Mouse (Mus musculus) forebrain, embryonic 10.5 days (tissue): ENCODE data around the gene Herc3. TPM values are rescaled to one million over a fixed set of nuclear protein-coding genes. Genes with fewer than 3 reads are reported as not detected.
"Not testable (repeated sequence)": the region's sequence is repeated elsewhere in the genome, so short reads cannot be mapped to it uniquely, and the experiment has no call there.

Experiments
- DNase-seq: peaks from one replicate; pipeline ENCODE4 v3.0.0-alpha.2; 2017; ENCODE audit warnings: low spot score; ENCODE audit errors: extremely low spot score
- H3K27ac ChIP-seq: fragments of 300-500 bp; sonication (generic); 2 replicates; pipeline ENCODE4 v1.5.1; 2016; ENCODE audit warnings: mild to moderate bottlenecking
- H3K27me3 ChIP-seq: fragments of 300-500 bp; sonication (generic); 2 replicates; pipeline ENCODE4 v1.6.1; 2016; ENCODE audit warnings: mild to moderate bottlenecking; ENCODE audit not compliant: poor library complexity, severe bottlenecking
- H3K36me3 ChIP-seq: fragments of 300-500 bp; sonication (generic); replicated peaks from 2 replicates; pipeline ENCODE4 v1.6.1; 2016; ENCODE audit warnings: mild to moderate bottlenecking, moderate library complexity
- H3K4me1 ChIP-seq: fragments of 300-500 bp; sonication (generic); 2 replicates; pipeline ENCODE4 v1.6.1; 2016
- H3K4me3 ChIP-seq: fragments of 300-500 bp; sonication (generic); 2 replicates; pipeline ENCODE4 v1.5.1; 2016; ENCODE audit warnings: mild to moderate bottlenecking, moderate library complexity
- H3K9me3 ChIP-seq: fragments of 300-500 bp; sonication (generic); 2 replicates; pipeline ENCODE4 v1.6.1; 2016; ENCODE audit warnings: mild to moderate bottlenecking, moderate library complexity
- WGBS: fragments of 180-500 bp; shearing (Covaris S2); methylation state at CpG from one replicate; pipeline ENCODE4 v1.1.7; 2016; 5-methylcytosine and 5-hydroxymethylcytosine counted together
- polyA plus RNA-seq: library from polyadenylated mRNA; unstranded; fragments of >200 nt; fragmentation: Nextera tagmentation; extraction: Ambion mirVana; gene quantifications from 2 replicates; pipeline ENCODE4 v1.2.1, GENCODE M21; 2016

Herc3 gene
- polyA plus RNA-seq: 7.0 and 7.5 TPM in 2 replicates

DNA sequence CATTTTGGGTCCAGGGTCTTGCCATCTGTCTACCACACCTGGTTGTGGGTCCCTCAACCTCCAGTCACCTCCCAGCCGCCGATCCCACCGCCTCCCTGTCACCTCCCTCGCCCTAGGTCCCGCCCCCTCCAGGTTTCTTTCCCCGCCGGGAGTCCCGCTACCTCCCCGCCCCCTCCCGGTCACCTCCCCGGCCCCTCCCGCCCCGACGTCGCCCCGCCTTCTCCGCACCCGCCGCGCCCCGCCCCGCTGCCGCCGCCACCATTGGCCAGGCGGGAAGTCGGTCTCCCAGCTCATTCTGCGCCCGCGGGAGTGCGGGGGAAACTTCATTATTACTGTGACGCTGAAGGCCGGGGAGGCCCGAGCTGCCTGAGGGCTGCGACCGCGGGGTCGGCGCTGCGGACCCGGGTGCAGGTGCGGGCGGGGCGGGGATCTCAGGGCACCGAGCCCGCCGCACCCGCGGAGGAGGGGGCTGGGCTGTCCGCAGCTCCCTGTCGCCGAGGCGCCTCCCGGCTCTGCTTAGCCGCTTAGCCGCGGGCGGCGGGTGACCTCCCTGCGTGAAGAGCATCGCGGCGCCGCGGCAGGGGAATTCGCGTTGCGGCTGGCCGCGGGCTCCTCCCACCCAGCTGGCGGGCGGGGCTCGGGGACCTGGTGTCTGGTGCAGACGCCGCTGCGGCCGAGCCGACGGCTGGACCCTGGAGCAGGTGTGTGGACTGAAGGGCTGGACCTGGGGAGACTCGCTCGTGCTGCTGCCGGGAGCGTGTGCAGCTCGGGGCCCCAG is at the start of gene Herc3:
Gene Herc3, plus strand, starts transcription at position 234 of the 778 bp plus-strand sequence.
- WGBS: under 1% methylated on average over 68 of the region's 83 CpGs
- no peaks in the 10 kb centered on the region for H3K9me3 ChIP-seq
- DNase-seq: peak; percentile 67

DNA sequence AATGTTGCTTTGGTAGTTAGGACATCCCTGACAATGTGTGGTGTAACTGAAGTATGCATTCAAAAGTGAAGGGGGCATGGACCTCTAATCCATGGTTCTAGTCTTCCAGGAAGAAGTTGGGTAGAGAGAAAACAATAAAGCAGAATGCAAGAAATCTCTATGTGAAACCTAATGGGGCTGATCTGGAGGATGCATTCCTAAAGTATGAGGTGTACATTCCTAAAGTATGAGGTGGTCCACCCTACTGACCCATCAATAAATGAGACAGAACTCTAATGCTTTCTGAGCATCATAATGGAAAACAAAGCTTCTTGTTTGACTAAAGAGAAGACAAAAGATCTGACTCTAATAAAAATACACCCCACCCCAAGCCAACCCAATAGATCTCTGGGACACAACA is 29.9 kb upstream of the Herc3 start:
- H3K9me3 ChIP-seq: no peaks in the 10 kb centered on the region
- H3K4me1 ChIP-seq: no peaks in the 10 kb centered on the region
- no peak overlapping the region for H3K4me3 ChIP-seq
- no peak for DNase-seq
- H3K27me3 ChIP-seq: no peaks in the 10 kb centered on the region
- no peaks in the 10 kb centered on the region for H3K36me3 ChIP-seq
- H3K27ac ChIP-seq: no peak overlapping the region

More for the DNA sequence above, at the start of gene Herc3:
- no peaks in the 10 kb centered on the region for H3K36me3 ChIP-seq
- H3K27me3 ChIP-seq: peaks cover 10% of the 10 kb centered on the region
- peak within 1 kb of the TSS; percentile 89 for H3K27ac ChIP-seq
- peaks cover 18% of the 10 kb centered on the region for H3K4me1 ChIP-seq
- peak within 1 kb of the TSS; percentile 84 for H3K4me3 ChIP-seq

DNA sequence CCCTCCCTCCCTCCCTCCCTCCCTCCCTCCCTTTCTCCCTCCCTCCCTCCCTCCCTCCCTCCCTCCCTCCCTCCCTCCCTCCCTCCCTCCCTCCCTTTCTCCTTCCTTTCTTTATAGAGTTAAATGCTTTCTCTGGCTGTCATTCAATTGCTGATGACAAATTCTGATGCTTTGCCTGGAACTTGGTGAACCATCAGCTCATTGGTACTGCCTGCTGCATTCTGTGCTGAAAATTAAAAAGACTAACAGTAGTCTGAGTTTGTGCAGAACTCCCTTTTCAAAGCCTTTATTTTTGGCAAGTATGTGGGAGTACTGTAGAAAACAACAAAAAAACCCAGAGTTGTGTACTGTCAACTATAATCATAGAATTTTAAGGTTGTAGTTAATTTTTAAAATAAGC is 16.9 kb upstream of the Herc3 start:
- Histone ChIP-seq H3K27ac (no peak overlapping the region), H3K9me3 (no peaks in the 10 kb centered on the region), H3K4me3 (no peak overlapping the region), H3K27me3 (no peaks in the 10 kb centered on the region), H3K36me3 (no peaks in the 10 kb centered on the region), H3K4me1 (no peaks in the 10 kb centered on the region)
- no peak for DNase-seq

DNA sequence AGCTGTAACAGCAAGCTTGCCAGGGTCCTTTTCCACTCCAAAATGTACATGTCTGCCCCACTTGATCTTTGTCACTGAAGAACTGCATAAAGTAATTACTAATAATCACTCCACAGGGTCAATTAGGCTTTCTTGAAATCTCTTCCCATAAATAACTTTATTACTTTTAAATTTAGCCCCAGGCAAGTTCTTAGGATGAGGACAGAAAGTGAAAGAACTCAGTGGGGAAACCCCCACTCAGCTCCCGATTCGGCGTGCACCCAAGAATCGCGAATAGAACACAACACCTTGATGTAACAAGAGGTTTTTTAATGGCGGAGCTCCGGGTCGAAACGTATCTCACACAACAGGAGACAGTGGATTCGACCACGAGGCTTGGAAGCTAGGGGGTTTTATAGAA is 14.2 kb upstream of the Herc3 start:
- DNase-seq, H3K27me3 ChIP-seq, H3K9me3 ChIP-seq, H3K36me3 ChIP-seq, H3K4me3 ChIP-seq, H3K4me1 ChIP-seq, H3K27ac ChIP-seq: not testable (repeated sequence)
- 99% methylated on average over 7 of the region's 11 CpGs for WGBS

DNA sequence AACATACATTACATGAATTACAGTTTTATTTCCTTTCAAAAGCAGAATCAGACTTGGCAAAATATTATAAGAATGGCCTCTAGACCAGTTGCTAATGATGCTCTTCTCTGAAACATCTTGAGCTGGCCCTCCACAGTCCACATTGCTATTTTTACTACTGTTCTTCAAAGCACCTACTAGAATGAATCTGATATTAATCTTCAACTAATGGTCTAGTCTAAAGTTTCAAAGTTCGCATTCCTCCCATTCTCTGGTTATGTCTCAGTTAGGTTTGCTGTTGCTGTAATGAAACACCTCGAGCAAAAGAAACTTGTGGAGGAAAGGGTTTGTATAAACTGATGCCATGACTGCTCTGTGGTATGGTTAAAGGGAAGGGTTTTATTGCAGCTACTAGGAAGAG is 5.6 kb upstream of the Herc3 start:
- Histone ChIP-seq H3K4me3 (no peak overlapping the region), H3K9me3 (no peaks in the 10 kb centered on the region), H3K4me1 (no peaks in the 10 kb centered on the region; the same call in 1 of the 2 replicates), H3K27me3 (no peaks in the 10 kb centered on the region; the same call in 1 of the 2 replicates), H3K36me3 (no peaks in the 10 kb centered on the region), H3K27ac (no peak overlapping the region)
- 92% methylated on average over 2 of the region's 2 CpGs for WGBS
- no peak for DNase-seq

DNA sequence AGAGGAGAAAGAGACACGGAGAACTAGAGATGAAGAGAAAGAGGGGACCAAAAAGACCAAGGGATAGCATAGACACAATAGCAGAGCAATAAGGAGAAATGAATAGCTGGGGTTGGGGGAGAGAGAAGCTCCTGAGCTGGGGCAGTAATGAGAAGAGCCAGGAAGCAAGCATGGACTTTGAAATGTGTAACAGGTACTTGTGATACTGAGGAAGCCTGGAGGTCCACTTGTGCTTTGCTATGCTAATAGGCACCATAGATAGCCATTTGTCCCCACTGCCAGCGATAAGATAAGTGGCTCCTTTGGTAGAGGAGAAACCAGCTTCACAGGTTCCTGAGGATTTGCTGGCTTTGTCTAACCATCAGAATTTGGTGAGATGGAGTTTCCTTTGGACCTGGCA is 5.2 kb upstream of the Herc3 start:
- Histone ChIP-seq H3K27me3 (no peaks in the 10 kb centered on the region; the same call in 1 of the 2 replicates), H3K36me3 (no peaks in the 10 kb centered on the region), H3K27ac (no peak overlapping the region), H3K9me3 (no peaks in the 10 kb centered on the region), H3K4me3 (no peak overlapping the region), H3K4me1 (peaks cover 4% of the 10 kb centered on the region)
- WGBS: 87% methylated on average over 2 of the region's 2 CpGs
- no peak for DNase-seq

DNA sequence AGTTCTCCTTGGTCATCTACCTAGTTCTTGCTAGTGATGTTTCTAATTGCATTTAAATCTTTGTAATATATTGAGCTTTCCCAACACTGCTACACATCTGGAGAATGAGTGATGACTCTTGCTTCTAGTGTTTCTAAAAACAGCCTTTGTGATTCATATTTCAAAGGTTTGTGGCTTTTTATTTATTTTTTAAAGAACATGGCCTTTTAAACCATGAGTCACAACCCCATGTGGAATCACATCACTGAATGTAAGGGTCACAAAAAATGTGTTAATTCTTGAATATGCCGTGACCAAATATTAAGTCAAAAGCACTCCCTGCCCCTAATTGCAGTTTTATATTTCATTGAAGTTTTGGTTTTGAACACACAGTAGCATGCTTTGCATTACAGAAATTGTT is 2.7 kb upstream of the Herc3 start:
- 93% methylated on average over 1 of the region's 1 CpGs for WGBS
- no peak for DNase-seq
- no peaks in the 10 kb centered on the region for H3K9me3 ChIP-seq

DNA sequence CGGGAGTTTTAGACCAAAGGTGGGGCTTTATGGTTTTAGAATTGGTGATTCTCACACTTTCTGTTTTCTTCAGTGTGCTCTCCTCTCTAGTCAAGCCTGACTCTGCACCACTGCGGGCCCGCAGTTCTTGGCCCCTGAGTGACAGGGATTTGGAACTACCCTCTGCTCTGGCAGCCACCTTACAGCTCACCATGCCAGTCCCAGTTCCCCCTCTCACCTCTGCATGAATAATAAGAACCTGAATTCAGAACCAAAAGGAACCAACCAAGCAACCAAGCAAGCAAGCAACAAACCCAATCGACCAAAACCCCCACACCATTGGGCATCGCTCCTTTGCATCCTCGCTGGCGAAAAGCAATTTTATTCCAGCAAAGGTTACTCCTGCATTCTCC is 429 bp upstream of the Herc3 start:
- H3K9me3 ChIP-seq: no peaks in the 10 kb centered on the region
- WGBS: 14% methylated on average over 7 of the region's 7 CpGs
- H3K4me3 ChIP-seq: peak overlapping the region; percentile 84
- peak overlapping the region; percentile 89 for H3K27ac ChIP-seq
- no peaks in the 10 kb centered on the region for H3K36me3 ChIP-seq
- DNase-seq: no peak
- peaks cover 10% of the 10 kb centered on the region for H3K27me3 ChIP-seq
- peaks cover 18% of the 10 kb centered on the region for H3K4me1 ChIP-seq

More for the DNA sequence above, 2.7 kb upstream of the Herc3 start:
- Histone ChIP-seq H3K4me1 (peaks cover 18% of the 10 kb centered on the region), H3K36me3 (no peaks in the 10 kb centered on the region), H3K4me3 (no peak overlapping the region), H3K27me3 (peaks cover 10% of the 10 kb centered on the region), H3K27ac (no peak overlapping the region)

DNA sequence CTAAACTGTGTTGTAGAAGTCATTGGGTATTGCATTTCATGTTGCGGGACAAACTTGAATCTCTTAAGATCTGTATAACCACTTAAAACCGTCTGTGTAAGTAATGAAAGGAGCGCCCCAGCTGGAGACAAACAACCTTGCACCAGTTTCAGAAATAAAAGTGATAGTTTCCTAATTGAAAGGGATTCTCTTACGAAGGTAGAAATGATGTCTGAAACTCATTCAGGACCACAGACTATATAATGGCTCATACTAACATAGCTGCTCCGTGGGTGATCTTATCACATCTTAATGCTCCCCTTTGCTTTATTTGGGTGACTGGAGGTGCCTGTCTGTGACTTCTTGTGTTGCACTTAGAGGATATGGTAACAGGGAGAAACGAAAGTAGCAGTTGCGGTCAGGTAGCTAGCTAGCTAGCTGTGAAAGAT is 1.3 kb downstream of the Herc3 start:
- Histone ChIP-seq H3K4me1 (peaks cover 22% of the 10 kb centered on the region), H3K9me3 (no peaks in the 10 kb centered on the region), H3K4me3 (peak overlapping the region; percentile 84), H3K27me3 (peaks cover 10% of the 10 kb centered on the region), H3K36me3 (no peaks in the 10 kb centered on the region), H3K27ac (no peak overlapping the region)
- 40% methylated on average over 7 of the region's 7 CpGs for WGBS
- no peak for DNase-seq

DNA sequence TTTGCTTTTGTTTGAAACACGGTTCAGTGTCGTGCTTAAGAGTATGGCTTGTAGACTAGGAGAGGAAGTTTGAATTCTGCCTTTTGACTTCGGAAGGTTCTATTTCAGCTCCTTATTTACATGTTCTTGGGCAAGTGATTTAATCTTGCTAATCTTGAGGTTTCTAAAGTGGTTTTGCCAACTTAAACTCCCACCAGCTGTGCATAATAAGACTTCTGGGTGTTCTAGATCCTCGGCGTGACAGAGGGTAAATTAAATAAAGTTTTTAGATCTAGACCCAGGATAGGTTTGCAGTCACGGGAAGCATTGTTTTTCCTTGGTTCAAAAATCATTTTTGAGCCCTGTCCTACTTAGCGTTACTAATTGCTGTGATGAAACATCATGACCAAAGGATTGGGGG is 3.2 kb downstream of the Herc3 start:
- Histone ChIP-seq H3K36me3 (no peaks in the 10 kb centered on the region), H3K27ac (no peak overlapping the region), H3K9me3 (no peaks in the 10 kb centered on the region), H3K4me3 (no peak overlapping the region), H3K27me3 (peaks cover 10% of the 10 kb centered on the region), H3K4me1 (peaks cover 39% of the 10 kb centered on the region)
- 86% methylated on average over 7 of the region's 7 CpGs for WGBS
- no peak for DNase-seq

DNA sequence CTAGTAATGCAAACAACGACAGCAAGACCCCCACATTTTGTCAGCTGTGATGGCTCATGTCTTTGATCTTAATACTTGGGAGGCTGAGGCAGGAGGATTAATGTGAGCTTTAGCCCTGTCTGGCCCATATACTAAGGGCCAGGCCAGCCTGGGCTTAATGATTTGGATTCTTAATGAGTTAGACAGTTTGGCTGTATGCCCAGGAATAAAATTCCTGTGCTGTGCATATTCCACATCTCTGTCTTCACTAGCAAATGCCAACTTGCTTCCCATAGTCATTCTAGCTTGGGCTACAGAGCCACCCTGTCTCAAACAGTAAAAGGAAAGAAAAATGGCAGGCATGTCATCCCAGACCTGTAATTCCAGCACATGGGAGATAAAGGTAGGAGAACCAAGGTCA is 4.3 kb downstream of the Herc3 start:
- Histone ChIP-seq H3K4me3 (no peak overlapping the region), H3K4me1 (peaks cover 39% of the 10 kb centered on the region), H3K9me3 (no peaks in the 10 kb centered on the region), H3K36me3 (no peaks in the 10 kb centered on the region), H3K27ac (no peak overlapping the region), H3K27me3 (peaks cover 10% of the 10 kb centered on the region)
- WGBS: 88% methylated on average over 1 of the region's 1 CpGs
- DNase-seq: no peak

DNA sequence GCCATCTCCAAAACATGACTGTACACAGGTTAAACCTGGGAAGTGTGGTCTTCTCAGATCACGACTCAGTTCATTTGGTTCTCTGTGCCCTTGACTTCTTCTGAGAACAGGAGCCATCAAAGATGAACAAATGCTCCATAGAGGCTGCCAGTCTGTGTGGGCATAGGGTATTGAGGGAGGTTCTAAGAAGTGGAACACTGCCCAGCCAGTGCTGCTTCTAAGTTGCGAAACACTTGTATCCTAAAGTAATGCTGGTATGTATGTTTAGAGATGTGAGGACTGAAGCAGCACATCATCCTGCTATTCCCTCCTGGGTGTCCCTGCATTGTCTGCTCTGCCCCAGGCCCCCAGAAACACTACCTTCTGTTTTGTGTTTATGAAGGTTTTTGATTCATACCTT is 5.2 kb downstream of the Herc3 start:
- Histone ChIP-seq H3K9me3 (no peaks in the 10 kb centered on the region), H3K4me3 (no peak overlapping the region), H3K36me3 (no peaks in the 10 kb centered on the region), H3K27ac (no peak overlapping the region), H3K27me3 (peaks cover 10% of the 10 kb centered on the region), H3K4me1 (peaks cover 32% of the 10 kb centered on the region)
- WGBS: 90% methylated on average over 2 of the region's 2 CpGs
- no peak for DNase-seq

DNA sequence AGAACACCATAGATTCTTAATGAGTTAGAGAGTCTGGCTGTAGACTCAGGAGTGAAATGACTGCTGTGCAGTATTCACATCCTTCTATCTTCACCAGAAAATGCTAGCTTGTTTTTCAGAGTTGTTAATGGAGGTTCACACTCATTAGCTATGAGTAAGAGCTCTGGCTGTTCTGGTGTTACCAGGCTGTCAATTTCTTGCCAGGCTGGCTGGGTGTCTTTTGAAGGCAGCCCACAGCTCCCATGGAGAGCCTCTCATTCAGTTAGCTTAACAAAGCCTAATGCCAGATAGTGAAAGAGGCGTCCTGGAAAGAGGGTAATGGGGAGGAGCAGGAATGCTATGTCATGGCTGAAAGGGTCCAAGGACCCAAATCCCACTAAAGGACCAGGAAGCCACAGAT is 6.7 kb downstream of the Herc3 start:
- no peaks in the 10 kb centered on the region for H3K9me3 ChIP-seq
- H3K4me1 ChIP-seq: peaks cover 25% of the 10 kb centered on the region
- no peak overlapping the region for H3K4me3 ChIP-seq
- no peak overlapping the region for H3K27ac ChIP-seq
- H3K36me3 ChIP-seq: no peaks in the 10 kb centered on the region
- DNase-seq: no peak
- peaks cover 6% of the 10 kb centered on the region for H3K27me3 ChIP-seq
- WGBS: 3% methylated on average over 1 of the region's 1 CpGs
